Mouse (Mus musculus) left cerebral cortex, postnatal 4 days (tissue): ENCODE results near the gene Rps6kl1. TPM values are rescaled to one million over a fixed set of nuclear protein-coding genes. Genes with fewer than 3 reads are reported as not detected.
"Not testable (repeated sequence)": the region's sequence is repeated elsewhere in the genome, so short reads cannot be mapped to it uniquely, and the experiment has no call there.

Experiments
- DNase-seq: peaks from one replicate; pipeline ENCODE4 v3.0.0-alpha.2; 2022
- intact Hi-C: fragments of 180-260 bp; cut with DNase I; formaldehyde crosslinking; loops from one replicate; pipeline ENCODE4 v1.15.1; 2025
- total RNA-seq, 2 experiments: library from RNA; stranded (reverse); gene quantifications; 2 replicates each; pipeline ENCODE4 v1.2.3; 2021

Rps6kl1 gene
- total RNA-seq, 2 experiments from 2014 or later: 41.2 to 44.1 TPM

DNA sequence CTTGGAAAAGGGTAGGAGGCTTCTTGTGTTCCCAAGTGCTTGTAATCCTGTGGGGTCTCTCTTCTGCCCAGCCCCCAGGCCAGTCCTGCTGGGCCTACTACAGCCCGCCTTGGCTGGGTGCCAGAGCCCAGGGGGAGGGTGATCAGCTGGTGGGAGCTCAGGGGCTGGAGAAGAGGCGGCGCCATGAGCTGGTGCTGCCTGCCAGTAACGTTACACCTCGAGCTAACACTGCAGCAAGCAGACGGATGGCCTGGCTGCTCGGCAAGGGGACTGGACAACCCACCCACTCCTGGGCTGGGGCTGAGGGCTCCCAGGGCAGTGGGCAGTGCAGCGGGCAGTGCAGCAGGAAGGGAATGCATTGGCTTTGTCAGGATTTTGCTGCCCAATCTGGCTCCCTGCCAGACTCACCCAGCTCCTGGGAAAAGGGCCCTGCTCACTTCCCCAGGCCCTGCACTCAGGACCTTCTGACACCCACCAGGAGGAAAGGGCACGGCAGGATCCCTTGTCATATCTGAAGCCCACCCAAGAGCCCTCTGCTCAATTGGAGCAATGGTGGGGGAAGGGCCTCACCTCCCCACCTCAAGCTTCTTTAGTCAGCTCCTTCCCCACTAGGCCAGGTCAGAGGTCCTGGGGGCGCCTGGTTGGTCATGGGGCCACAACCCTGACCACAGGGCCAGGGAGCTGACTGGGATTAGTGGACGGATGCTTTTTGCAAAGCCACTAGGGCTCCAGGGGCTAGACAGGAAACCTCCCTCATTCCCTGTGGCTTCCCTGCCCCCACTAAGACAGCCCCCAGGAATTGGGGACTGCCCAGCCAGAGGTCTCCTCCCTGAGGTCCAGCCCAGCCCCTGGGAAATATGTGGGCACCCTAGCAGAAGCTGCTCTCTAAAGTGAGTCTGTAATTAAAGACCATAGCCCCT is 25.1 kb upstream of the Rps6kl1 start:
- peak; percentile 94 for DNase-seq
- intact Hi-C loops: no loop called here

DNA sequence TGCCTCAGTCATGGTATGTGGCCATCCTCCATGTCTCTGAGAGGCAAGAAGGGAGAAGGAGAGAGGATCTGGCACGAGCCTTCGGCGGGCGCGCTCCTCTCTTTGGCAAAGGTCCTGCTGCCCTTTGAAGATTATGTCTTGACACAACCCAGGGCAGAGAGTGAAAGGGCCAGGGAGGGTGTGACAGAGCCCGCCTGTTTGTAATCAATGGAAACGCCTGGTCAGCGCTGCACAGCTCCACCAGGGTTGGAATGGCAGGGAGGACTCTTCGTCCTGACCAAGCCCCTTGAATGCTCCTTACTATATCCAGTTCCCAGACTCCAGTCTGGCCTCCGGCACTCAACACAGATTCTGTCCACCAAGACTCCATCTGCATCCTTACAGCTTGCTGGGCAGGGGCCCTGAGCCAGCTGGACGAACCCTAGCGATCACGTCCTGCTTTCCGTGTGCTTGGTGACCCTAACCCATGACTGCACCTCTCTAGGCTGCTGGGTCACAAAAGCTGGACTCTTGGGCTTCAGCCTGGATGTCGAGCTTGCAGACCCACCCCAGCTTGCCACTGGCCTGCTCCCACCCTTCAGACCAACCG is 24.1 kb upstream of the Rps6kl1 start:
- intact Hi-C loops: no loop called here
- DNase-seq: peak; percentile 65

- DNase-seq: peak; percentile 62
- intact Hi-C loops: no loop called here
These were observed 23.0 kb upstream of the Rps6kl1 start for GRCm38 (mm10) chr12:85174016-85174415.

- DNase-seq: no peak
- intact Hi-C loops: no loop called here
These were observed 19.9 kb upstream of the Rps6kl1 start for GRCm38 (mm10) chr12:85170948-85171307.

GRCm38 (mm10) chr12:85170284-85170947 is 19.4 kb upstream of the Rps6kl1 start:
- intact Hi-C loops: no loop called here
- peak; percentile 58 for DNase-seq

DNA sequence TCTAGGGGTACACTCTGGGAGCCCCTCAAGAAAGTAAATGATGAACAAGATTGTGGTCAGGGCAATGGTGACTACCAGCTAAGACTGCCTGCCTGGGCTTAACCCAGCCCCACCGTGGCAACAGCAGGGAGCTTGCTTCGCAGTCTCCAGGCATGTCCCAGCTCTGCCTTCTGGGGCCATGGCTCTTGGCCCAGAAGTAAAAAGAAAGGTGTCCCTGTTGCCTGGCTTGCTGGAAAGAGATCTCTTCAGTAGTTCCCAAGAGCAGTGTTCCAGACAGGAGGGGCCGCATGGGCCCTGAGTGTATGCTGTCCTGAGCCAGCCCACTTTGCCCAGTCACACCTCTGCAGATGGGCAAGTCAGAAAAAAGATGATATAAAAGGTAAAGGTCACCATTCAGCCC is 18.8 kb upstream of the Rps6kl1 start:
- DNase-seq: no peak
- intact Hi-C loops: no loop called here

DNA sequence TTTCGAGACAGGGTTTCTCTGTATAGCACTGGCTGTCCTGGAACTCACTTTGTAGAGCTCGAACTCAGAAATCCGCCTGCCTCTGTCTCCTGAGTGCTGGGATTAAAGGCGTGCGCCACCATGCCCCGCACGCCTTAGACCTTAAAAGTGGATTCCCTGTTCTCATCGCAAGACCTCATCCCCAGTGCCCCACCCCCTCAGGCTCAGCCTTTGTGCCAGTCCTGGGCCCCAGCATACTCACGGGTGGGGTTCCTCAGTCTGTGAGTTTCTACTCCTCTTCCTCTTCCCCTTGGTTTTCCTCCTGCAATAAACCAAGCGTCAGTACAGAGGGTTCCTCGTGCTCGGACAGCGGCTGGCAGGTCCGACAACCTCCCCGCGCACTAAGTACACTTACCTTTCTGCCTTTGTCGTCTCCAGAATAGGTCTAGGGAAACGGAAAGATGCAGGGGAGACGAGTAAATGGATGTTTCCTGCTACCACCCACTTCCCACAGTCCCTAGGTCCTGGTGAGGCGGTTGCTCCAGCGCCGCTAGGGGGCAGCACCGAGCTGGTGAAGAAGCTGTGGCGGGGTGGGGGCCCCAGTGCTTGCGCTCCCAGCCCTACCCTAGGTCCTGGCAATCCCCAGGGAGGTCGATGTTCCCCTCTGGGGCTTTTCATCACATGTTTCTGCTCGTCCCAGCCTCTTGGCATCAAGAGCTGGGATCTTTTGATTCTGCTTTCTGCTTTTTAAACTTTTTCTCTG is 18.2 kb upstream of the Rps6kl1 start:
- intact Hi-C loops: no loop called here

GRCm38 (mm10) chr12:85166631-85167030 is 15.6 kb upstream of the Rps6kl1 start:
- no peak for DNase-seq
- intact Hi-C loops: no loop called here

More for the DNA sequence above, 18.2 kb upstream of the Rps6kl1 start:
- peak; percentile 94 for DNase-seq

- no peak for DNase-seq
- intact Hi-C loops: no loop called here
These were observed 13.9 kb upstream of the Rps6kl1 start for GRCm38 (mm10) chr12:85164996-85165395.

- intact Hi-C loops: no loop called here
- no peak for DNase-seq
These were observed 8.5 kb upstream of the Rps6kl1 start for GRCm38 (mm10) chr12:85159592-85159991.

DNA sequence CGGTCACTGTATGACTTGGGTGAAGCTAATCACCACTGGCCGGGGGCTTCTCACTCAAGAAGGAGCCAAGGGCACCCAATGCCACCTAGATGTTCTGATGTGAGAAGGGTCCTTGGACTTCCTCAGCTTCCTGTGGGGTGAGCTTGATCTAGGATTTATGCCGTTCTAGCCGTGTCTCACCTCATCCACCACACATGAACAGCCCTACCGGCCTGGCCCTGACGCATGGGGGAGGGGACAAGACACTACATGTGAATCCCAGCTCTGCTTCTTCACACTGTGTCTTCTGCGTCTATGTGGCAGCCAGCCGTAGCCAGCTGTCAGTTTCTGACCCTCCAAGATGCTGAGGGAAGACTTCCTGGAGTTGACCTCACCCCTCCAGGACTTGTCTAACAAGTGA is 7.7 kb upstream of the Rps6kl1 start:
- no peak for DNase-seq
- intact Hi-C loops: no loop called here

GRCm38 (mm10) chr12:85157797-85158460 is 6.9 kb upstream of the Rps6kl1 start:
- no peak for DNase-seq
- intact Hi-C loops: no loop called here

DNA sequence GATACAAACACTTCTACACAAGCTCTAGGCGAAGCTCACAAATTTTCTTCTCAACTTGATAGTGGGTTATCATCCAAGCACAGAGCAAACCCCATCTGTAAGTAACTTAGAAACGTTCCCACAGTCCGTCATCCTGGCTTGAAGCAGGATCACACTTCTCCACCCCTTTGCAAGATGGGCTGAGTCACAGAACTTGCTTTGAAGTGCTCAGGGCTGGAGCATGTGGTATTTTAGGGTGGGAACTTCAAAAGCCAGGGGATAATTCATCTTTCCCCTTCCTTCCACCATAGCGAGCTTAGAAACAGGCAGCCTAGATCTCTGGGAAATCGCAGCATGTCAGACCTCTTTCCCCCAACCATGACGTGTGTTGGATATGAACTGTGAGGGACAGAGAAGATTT is 5.3 kb upstream of the Rps6kl1 start:
- DNase-seq: no peak
- intact Hi-C loops: no loop called here

GRCm38 (mm10) chr12:85153011-85153410 is 1.9 kb upstream of the Rps6kl1 start:
- no peak for DNase-seq
- intact Hi-C loops: no loop called here

GRCm38 (mm10) chr12:85150321-85151001 is 603 bp downstream of the Rps6kl1 start:
- DNase-seq: no peak
- intact Hi-C loops: no loop called here

DNA sequence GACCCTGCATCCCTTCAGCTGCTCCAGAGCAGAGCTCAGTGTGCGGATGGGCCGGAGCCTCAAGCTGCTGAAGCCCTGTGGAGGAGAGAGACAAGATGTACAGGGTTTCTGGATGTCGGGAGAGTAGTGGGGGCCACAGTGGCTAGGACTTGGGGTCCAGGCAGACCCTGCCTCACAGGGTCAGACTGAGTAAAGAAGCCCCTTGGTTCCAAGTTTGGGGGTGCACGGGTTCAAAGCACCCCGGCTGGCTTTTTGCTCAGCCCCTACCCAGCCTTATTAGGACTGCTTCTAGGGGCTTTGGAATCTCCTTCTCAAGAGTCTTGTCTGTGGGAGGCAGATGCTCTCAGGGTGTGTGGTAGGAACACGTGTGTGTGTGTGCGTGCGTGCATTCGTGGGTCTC is 4.2 kb downstream of the Rps6kl1 start:
- intact Hi-C loops: no loop called here
- DNase-seq: no peak

DNA sequence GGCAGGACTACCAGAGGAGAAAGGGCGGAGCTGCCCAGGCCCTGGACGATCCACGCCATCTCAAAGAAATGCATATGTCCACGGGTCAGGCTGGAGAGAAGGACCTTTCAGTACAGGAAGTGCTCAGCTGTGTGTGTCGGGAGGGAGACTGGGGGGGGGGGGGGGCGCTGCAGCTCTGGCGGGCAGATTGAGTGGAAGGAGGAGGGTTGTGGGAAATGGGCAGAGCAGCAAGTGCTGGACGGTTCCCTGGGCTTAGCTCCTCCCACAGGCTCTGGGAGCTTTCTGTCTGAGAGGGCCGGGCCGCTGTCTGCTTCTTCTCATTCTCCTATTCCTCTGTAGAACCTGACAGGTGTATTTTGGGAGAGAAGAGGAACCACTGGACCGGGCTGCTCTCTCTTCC is 4.7 kb downstream of the Rps6kl1 start:
- peak; percentile 30 for DNase-seq
- intact Hi-C loops: no loop called here

DNA sequence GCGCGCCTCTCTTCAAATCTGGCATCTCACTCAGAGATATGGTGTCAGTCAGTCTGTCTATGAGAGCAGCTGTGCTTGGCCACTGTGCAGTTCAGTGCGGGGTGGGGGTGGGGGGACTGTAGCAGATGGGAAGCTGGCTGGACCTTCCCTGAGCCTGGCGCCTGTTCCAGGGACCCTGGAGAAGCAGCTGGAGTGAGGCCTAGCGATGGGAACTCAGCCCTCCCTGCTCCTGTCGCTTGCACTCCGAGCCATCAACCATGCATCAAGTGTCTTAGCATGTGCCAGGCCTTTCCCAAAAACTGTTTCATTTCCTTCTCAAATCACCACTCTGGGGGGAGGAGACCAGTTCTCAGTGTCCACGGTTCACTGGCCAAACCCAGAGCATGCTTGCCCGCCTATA is 5.4 kb downstream of the Rps6kl1 start:
- intact Hi-C loops: no loop called here

GRCm38 (mm10) chr12:85144821-85145220 is 6.2 kb downstream of the Rps6kl1 start:
- DNase-seq: no peak
- intact Hi-C loops: loop anchor here (5.0 kb wide), 1 partner anchor 142 kb away; the partner anchor contains the start of genes Acyp1 and Zc2hc1c

More for the DNA sequence above, 5.4 kb downstream of the Rps6kl1 start:
- DNase-seq: peak; percentile 85

GRCm38 (mm10) chr12:85144276-85144675 is 6.8 kb downstream of the Rps6kl1 start:
- not testable (repeated sequence) for DNase-seq
- intact Hi-C loops: loop anchor here (5.0 kb wide), 1 partner anchor 143 kb away; the partner anchor contains the start of genes Acyp1 and Zc2hc1c
